Mouse (Mus musculus) lung, adult 18-20 months (tissue): ENCODE measurements around the gene Gucy2d.

Source experiments
- DNase-seq, 2 experiments: peaks; one replicate each; pipeline ENCODE4 v3.0.0; 2022; ENCODE audit warnings: mixed read lengths in 2 of 2

Gene Gucy2d

DNA sequence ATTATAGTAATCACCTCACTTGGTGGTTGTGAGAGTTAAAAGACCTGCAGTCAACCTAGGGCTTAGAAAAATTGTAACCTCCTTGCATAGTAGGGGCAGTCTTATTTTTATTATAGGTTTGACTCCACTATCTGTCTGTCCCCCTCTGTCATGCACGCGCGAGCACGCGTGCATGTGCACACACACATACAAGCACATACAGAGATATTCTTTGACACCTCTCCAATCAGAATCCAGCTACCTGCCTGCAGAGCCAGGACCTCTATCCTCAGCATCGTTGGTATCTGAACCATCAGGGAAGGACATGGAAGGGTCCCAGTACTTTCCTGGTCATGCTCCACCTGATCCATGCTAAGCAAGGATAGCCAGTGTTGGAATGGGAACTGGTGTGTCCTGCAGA lies 50.7 kb downstream of the Gucy2d start:
- DNase-seq: no peak

DNA sequence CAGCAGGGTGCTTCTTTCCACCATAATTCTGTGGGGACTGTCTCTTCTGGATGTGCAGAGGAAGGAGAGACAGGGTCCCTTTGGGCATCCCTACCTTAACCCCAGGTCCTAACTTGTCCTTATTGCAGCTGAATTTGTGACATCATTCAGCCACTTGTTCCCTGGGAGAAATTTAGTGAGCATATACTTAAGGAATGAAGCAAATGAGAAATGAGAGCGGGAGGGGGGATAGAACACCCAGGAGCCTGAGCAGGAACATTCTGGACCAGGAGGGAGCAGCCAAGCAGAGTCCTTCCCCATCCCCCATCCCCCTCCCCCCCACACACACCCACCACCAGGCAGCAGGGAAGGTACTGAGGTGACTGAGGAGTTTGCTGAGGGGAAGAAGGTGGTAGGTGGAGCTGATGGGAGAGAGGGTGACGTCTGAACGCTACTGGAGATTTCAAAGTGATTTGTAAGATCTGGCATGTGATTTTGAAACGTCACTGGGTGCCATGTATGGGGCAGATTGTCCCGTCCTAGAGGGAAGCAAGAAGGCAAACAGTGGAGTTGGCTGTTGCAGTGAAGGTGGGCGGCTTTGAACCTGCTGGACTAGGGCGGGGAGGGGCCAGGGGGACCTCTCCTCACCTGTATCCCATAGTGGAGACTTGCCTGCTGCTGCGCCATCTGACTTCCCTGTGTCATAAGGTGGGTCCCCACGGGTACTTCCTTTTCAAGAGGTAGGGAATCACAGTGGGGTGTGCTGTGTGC lies 51.4 kb downstream of the Gucy2d start:
- no peak for DNase-seq

DNA sequence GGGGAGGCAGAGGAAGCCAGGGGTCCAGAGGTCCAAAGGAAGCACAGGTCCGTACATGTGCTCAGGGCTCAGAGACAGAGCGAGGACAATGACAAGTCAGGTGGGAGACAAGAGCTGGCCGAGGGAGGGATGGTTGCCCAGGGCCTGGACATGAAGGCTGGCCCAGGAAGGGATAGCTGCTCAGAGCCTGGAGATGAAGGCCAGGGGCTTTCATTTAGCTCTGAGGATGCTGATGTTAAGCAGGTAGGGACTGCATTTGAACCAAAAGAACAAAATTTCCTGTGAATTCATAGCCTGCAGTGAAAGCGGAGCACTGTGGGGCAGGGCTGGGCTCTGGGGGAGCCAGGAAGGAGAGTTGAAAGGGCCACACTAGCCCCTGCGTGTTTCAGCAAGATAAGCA lies 52.1 kb downstream of the Gucy2d start:
- no peak for DNase-seq

DNA sequence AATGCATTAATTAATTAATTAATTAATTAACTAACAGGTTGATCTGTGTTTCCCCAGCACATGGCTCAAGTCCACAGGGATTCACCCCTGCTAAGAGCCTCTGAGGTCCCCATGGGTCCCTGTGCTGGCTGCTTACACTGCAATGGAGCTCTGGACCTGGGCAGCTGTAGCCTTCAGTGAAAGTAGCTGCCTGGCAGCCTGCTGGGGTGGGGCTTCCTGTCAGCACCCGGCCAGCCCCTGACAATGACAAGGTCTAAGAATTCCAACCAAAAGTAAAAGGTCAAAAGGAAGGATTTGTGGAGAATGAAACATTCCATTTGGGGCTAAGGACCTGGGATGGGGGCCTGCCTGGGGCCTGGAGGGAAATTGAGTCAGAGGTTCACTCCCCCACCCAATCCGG lies 53.1 kb downstream of the Gucy2d start:
- DNase-seq: peak in 1 of 2 experiments; percentile 42

DNA sequence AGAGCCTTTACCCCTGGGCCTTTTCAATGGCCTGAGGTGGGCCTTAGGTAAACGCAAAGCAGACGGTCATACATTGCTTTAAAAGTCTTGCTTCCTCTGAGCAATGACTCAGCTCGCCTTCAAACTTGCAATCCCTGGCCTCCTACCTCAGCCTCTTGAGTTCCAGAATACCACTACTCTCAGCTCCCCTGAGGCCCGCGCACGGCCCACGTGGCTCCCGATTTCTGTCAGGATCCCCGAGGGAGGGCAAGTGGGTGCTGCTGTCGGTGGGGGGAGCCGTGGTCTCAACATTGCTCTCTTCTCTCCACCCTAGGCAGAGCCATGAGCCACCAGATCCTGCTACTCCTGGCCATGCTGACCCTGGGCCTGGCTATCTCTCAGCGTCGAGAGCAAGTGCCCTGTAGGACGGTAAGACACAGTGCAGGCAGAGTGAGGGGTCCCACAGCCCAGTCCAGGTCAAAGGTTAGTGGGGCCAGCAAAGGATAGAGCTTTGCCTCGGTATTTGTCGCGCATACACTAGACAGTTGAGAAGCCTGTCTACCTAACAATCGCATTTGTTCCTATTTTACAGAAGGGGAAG lies 53.8 kb downstream of the Gucy2d start:
- DNase-seq: no peak

DNA sequence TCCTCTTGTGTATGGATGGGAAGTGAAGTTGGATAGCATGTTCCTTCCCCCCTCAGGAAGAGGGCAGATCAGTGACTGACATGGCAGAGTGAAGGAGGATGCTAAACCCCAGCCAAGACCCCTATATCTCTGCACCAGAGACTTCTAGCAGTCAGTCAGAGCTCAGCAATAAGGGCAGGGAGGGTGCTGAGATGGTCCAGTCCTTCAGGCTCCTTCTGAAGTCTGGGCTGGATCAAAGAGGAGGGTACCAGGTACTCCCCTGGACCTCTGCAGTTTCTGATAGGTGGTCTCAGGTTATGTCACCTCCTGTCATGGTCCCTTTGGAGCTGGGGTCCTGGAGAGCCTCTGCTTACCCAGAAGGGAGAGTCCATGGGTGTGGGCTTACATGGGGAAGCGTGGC lies 55.4 kb downstream of the Gucy2d start:
- no peak for DNase-seq

DNA sequence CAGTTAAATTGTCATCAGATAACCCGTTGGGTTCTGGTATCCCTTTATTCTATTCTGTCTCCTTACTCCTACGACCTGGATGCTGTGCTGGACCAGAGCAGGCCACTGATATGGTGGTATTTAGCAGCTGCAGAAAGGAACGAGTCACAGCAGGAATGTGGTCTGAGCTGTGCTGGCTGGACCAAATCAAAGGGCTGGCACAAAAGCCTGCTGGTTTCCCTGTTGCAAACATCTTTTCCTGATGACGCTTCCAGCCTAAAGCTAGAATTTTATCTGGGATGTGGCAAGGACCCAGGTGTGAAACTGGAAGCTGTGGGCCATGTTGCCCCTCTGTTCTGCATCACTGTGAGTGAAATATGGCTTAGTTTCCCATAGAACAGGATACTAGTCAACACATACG lies 57.2 kb downstream of the Gucy2d start:
- no peak for DNase-seq

DNA sequence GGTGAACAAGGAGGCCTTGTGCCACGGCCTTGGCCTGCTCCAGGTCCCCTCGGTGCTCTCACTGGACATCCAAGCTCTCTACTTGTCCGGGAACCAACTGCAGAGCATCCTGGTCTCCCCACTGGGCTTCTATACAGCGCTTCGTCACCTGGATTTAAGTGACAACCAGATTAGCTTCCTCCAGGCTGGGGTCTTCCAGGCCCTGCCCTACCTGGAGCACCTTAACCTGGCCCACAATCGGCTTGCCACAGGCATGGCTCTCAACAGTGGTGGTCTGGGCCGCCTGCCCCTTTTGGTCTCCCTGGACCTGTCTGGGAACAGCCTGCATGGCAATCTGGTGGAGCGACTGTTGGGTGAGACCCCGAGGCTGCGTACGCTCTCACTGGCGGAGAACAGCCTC lies 57.9 kb downstream of the Gucy2d start:
- DNase-seq: no peak

DNA sequence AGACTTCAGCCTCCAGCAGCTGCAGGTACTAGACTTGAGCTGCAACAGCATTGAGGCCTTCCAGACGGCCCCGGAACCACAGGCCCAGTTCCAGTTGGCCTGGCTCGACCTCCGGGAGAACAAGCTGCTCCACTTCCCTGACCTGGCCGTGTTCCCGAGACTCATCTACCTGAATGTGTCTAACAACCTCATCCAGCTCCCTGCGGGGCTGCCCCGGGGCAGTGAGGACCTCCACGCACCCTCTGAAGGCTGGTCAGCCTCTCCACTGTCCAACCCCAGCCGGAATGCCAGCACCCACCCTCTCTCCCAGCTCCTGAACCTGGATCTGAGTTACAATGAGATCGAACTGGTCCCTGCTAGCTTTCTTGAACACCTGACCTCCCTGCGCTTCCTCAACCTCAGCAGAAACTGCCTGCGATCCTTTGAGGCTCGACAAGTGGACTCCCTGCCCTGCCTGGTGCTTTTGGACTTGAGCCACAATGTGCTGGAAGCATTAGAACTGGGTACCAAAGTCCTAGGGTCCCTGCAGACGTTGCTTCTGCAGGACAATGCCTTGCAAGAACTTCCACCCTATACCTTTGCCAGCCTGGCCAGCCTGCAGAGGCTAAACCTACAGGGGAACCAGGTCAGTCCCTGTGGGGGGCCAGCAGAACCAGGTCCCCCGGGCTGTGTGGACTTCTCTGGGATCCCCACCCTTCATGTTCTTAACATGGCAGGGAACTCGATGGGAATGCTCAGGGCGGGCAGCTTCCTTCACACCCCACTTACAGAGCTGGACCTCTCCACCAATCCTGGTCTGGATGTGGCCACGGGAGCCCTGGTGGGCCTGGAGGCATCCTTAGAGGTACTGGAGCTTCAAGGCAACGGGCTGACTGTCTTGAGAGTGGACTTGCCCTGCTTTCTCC lies 58.7 kb downstream of the Gucy2d start:
- no peak for DNase-seq

DNA sequence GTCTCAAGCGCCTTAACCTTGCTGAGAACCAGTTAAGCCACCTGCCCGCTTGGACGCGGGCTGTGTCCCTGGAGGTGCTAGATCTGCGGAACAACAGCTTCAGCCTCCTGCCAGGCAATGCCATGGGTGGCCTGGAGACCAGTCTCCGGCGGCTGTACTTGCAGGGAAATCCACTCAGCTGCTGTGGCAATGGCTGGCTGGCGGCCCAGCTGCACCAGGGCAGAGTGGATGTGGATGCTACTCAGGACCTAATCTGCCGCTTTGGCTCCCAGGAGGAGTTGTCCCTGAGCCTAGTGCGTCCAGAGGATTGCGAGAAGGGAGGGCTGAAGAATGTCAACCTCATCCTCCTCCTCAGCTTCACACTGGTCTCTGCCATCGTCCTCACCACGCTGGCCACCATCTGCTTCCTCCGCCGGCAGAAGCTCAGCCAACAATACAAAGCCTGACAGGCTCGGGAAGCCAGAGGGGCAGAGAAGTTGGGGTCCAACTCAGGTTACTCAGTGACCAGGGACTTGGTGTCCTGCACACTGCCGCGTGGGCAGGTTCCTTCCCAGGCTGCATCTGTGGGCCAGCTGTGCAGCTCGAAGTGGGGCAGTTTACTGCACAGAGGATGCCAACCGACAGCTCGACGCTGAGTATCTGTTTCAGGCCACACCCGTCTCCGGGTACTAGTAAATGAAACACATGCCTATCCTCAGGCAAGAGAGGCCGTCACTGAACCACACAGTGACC lies 59.5 kb downstream of the Gucy2d start:
- DNase-seq: no peak

DNA sequence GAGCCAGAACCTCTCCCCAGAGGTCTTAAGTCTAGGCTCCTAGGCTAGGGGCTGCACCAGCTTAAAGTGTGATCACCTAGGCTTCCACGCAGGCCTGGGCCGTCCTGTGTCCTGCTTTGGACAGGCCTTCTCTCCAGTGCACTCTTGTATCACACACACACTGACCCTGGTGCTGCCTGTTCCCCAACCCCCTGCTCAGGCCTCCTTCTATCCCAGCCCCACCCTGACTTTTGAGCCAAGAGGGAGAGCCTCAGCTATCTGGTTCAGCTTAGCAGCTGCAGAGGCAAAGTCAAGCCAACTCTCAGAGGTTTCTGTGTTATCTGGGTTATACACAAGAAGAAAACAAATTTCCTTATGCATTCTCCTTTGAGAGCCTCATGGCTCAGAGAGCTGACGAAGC lies 60.3 kb downstream of the Gucy2d start:
- DNase-seq: peak in 1 of 2 experiments; percentile 46

DNA sequence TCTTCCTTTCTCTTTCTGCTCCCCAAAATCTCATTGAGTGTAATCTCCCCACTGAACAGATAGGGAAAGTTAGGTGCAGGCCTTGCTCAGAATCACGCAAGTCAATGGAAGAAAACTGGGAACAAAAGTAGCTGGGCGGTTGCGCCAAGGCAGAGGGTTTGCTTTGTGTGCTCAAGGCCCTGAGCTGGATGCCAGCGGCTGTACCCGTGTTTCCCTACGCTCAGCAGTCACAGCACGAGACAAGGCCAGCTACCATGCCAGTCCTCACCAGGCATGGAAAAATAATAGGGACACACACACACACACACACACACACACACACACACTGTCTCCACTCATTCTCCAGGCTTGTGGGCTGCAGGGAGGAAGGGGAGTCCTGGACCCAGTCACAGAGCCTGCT lies 60.9 kb downstream of the Gucy2d start:
- no peak for DNase-seq

DNA sequence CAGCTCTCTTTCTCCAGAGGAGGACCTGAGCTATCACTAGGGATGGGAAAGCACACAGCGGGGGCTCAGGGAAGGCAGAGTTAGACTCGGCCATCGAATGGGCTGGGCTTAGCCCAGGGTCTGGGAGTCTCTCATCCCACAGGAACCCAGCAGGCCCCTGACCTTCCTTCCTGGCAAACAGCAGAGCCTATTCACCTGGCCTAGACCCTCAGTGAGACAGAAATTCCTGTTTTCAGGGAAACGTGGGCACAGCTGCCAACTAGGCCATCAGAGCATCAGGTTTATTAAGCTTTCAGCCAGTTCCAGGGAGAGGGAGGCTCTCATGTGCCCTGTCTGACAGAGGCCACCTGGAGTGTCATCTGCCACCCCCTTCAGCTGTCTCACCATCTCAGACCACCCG lies 62.7 kb downstream of the Gucy2d start:
- DNase-seq: no peak

DNA sequence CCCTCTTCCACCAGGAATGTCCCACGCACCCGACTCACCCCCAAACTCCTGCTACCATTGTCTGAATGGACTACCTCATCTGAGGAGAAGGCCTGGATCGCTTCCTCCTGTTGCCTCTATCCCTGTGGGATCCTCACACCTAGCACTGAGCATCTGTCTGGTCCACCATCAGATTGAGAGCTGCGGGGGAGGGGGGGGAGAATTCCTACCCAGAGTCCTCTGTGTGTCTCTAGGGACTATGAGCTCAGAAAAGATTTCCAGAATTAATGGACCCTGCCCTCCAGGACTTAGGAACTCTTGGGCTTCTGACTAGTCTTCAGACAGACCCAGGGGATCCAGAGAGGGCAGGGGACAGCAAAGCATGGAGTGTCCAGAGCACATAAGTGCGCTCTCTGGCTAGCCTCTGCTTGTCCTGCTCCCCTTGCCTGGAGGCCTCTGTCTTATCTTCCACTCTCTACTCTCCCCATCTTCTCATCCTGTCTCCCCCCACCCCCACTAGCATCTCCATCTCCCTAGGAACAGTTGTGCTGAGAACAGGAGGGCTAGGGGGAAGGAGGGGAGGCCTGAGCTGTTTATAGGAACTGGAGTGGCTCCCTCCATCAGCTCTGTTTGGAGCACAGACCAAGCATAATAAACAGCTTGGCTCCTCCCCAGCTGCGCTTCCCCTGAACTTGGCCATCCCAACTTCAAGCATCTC lies 63.9 kb downstream of the Gucy2d start:
- DNase-seq: no peak

DNA sequence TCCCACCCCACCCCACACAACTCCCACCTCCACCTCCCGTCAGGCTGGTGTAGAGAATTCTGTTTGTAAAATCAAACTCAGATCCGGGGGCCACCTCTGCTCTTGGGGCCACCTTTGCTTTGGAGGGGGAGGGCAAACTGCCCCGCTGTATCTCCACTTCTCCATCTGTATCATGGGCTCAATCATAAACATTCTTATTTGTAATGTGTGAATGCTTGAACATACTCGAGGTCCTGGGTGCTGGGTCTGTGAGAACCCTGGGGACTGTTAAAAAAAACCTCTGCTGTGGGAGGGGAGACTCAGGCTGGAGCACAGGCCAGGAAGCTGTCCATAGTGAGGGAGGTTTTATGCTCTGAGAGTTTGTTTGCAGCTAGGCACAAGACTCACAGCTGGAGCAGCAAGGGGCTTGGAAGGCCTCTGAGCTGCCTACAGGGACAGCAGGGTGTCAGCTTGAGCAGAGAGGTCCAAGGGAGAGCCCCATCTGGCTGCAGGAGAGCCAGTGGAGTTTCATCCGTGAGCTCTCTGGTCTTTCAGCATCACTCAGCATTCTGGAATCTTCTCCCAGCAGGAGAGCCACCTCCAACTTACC lies 64.6 kb downstream of the Gucy2d start:
- no peak for DNase-seq

DNA sequence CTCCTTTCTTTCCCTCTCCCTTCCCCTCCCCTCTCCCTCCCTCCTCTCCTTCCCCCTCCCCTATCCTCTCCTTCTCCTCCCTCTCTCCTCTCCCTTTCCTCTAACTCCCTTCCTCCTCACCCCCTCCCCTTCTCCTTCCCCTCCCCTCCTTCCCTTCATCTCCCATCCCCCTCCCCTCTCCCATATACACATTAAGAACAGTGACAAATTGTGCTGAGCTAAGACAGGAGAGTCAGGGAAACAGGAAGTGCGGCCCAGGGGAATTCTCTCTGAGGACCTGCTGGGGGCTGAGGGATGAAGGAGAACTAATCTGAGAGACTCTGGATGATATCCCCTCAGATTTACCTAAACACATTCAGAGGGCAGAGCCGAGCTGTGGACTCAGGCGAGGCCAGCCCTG lies 65.4 kb downstream of the Gucy2d start:
- DNase-seq: no peak

DNA sequence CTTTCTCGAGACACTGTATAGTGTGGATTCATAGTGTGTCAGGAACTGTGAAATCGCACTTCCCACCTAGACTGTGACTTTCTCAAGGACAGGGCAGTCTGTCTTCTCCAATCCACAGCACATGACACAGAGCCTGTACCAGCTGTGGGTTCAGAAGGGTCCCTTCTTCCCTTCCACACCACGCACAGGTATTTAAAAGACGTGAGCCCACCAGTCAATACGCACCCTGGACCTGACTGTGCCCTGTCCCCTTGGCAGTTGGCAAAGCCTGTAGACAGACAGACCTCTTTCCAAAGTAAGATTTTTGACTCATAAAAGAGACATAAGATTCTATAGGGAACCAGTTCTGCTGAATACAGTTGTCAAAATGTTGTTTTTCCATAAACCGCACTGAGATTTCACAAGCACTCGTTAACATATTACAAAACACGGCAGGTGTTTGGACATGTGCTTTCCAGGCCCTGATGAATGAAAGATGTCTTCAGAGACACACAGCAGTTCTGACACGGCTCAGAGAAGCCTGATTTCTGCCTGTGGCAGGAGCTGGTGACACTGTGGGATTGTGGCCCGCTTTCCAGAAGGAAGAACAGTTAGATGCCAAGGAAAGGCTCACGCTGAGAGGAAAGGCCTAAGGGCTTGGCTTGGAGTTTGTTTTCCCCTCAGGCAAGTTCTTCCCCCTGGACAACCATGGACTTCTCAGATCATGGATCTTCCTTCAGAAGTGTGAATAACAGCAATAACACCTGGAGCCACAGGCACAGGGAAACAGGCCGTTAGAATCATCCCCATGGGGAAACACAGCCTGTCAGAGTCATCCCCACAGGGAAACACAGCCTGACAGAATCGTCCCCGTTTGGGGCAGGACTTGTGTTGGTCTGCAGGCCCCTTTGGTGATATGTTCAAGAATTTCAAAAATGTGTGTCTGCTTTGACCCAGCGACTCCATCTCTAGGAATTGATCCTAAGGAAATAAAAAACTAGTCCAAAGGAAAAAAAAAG lies 71.0 kb downstream of the Gucy2d start:
- DNase-seq: no peak

DNA sequence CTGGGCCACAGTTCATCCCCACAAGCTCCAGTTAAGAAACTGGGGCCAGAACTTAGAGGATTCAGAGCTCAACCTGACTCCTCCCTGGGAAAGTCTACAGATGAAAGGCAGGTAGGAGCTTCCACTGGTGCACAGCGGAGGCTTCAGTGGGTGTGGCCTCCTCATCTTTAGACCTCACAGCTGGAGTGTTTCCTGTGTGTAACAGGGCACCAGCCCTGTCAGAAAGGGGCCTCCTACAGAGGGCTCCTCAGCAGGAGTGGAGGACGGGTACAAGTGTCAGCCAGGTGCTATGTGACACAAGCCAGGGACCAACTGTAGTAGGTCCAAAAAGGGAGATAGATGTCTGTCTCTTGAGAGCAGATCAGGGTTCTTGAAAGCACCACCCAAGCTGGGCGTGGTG lies 73.0 kb downstream of the Gucy2d start:
- DNase-seq: no peak

DNA sequence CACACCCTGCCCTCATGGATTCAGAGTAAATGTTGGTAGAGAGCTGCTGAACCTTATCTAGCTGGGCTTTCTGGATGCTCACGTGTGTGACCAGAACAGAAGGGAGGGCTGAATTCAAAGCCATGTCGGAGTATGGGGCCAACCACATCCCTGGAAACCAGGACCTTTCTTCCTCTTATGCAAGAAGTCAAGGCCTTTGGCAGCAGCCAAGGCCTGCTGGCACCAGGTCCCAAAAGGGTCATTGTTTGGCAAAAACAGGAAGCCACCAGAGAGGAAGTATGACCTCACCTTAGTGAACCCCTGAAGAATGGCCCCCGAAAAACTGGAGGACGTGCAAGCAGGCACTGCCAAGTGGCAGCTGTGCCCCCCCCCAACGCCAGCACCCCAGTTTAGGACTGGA lies 82.4 kb downstream of the Gucy2d start:
- peak; percentile 83 to 85 for DNase-seq

DNA sequence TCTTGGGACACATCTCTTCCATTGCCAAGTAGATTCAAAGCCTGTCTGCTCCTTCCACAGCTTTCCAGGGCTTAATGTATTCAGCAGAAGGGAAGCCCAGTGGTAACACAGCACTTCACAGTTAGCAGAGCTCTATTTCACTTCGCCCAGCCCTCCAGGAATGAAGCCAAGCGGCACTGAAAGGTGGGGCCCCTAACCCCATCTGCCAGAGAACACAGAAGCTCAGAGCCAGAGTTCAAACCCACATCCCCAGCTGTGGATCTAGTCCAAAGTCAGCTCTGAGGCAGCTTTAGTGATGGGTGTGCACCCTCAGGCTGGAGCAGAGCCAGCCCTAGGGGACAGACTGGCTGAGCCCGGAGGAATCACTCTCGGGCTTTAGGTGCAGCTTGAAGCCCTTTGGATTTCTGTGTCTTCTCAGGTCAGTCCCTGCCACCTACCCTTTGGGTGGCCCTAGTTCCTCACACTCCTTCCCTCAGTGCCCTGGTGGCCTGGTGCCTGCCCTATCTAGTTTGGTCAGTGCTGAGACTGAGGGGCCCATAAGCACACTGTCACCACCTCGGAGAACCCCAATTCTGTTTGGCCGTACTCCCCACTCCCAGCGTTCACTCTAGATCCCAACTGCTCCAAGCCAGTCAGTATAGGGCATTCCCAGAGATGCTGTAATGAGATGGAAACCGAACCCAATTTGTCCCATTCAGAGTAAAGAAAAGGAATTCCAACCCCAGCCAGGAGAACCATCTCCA lies 83.0 kb downstream of the Gucy2d start:
- DNase-seq: peak; percentile 67 to 69
